Mouse (Mus musculus): ENCODE measurements around the gene Lsp1. TPM values are rescaled to one million over a fixed set of nuclear protein-coding genes. Genes with fewer than 3 reads are reported as not detected.

The Lsp1 gene
- polyA plus RNA-seq, 1 experiment from 2014 or later = 5.5 TPM

DNA sequence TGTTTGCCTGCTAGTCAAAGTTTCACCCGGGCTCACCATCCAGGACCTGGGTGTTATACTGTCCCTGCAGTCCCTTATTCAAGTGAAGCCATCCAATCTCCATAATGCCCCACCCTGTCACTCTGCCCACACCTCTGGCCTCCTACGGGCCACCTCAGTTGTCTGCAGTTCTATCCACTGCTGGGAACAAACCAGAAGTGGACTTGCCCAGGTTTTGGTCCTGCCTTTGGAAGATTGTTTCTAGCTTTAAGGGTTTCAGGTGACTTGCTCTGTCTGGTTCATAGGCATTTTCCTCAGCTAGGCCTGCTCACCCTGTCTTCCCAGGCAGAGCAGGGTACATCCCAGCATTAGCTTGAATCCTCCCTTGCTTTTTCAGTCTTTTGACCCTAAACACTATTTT lies 5.4 kb upstream of the Lsp1 start:
- Histone ChIP-seq H3K4me2 (ENCODE audit: low read length) (no peak overlapping the region), H3K9me3 (ENCODE audit: control insufficient read depth, low read length) (no peaks in the 10 kb centered on the region), H3K9ac (ENCODE audit: low read depth, low read length) (no peak overlapping the region), H3K27me3 (replicated peaks; ENCODE audit: control insufficient read depth, insufficient read depth, low read length) (no peaks in the 10 kb centered on the region), H3K36me3 (ENCODE audit: control insufficient read depth, insufficient read depth, low read length) (no peaks in the 10 kb centered on the region), H3K27ac (ENCODE audit: low read depth, low read length) (no peak overlapping the region), H3K4me3 (ENCODE audit: low read length) (no peak overlapping the region), H3K4me1 (ENCODE audit: control insufficient read depth, insufficient read depth, low read depth, low read length) (peaks cover 8% of the 10 kb centered on the region)
- ATAC-seq = no peak
- WGBS = 52% methylated on average over 2 of the region's 2 CpGs

DNA sequence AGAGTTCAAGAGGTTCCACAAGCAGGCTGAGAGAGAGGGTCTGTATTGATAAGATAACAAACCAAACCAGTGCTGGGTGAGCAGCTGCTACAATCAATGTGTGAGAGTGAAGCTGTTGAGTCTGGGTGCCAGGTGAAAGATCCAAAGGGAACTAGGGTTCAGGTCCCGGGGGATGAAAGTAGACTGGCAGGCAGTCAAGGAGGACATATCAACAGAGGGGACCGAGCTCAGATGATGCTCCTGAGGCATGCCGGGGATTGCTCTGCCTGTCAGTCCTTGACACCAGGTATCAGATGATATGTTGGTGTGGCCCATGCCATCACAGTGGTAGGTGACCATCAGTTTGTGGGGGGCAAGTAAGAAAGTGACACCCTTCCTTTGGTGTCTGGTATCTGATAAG lies 3.8 kb upstream of the Lsp1 start:
- peak; percentile 21; the same call in 1 of the 2 replicates for ATAC-seq
- no peak overlapping the region for H3K4me2 ChIP-seq (ENCODE audit: low read length)
- H3K9ac ChIP-seq (ENCODE audit: low read depth, low read length) = no peak overlapping the region
- H3K27ac ChIP-seq (ENCODE audit: low read depth, low read length) = peak overlapping the region; percentile 74
- H3K36me3 ChIP-seq (ENCODE audit: control insufficient read depth, insufficient read depth, low read length) = no peaks in the 10 kb centered on the region
- H3K27me3 ChIP-seq (replicated peaks; ENCODE audit: control insufficient read depth, insufficient read depth, low read length) = no peaks in the 10 kb centered on the region
- H3K4me1 ChIP-seq (ENCODE audit: control insufficient read depth, insufficient read depth, low read depth, low read length) = peaks cover 8% of the 10 kb centered on the region
- no peaks in the 10 kb centered on the region for H3K9me3 ChIP-seq (ENCODE audit: control insufficient read depth, low read length)
- 59% methylated on average over 3 of the region's 3 CpGs for WGBS
- no peak overlapping the region for H3K4me3 ChIP-seq (ENCODE audit: low read length)

DNA sequence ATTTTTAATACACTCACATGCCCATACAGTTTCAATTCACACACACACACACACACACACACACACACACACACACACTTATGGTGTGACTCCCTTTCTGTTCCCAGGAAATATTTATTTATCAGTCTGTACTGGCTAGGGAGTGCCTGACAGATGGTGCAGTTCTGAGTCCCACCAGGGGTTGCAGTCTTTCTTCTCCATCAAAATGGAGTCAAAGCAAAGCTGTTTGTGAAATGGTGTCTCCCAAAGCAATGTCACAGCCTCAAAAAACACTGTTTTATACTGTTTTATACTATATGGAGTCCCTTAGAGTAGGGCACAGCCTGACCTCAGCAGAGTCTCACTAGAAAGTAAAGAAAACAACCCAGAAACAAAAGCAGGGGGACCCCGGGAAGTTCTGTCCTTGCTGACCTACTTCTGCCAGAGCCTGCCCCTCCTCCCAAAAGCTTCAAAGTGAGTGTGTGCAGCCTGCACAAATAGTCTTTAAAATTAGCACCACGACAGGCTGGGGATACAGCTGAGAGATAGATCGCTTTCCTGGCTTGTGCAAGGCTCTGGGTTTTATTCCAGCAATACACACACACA lies 3.3 kb upstream of the Lsp1 start:
- H3K27ac ChIP-seq (ENCODE audit: low read depth, low read length) = peak overlapping the region; percentile 74
- WGBS = 27% methylated on average over 3 of the region's 3 CpGs
- peak; percentile 87 for ATAC-seq
- H3K9ac ChIP-seq (ENCODE audit: low read depth, low read length) = peak overlapping the region; percentile 27; the same call in 1 of the 2 replicates
- no peak overlapping the region for H3K4me2 ChIP-seq (ENCODE audit: low read length)
- no peaks in the 10 kb centered on the region for H3K27me3 ChIP-seq (replicated peaks; ENCODE audit: control insufficient read depth, insufficient read depth, low read length)
- no peaks in the 10 kb centered on the region for H3K36me3 ChIP-seq (ENCODE audit: control insufficient read depth, insufficient read depth, low read length)
- peaks cover 8% of the 10 kb centered on the region for H3K4me1 ChIP-seq (ENCODE audit: control insufficient read depth, insufficient read depth, low read depth, low read length)
- H3K9me3 ChIP-seq (ENCODE audit: control insufficient read depth, low read length) = no peaks in the 10 kb centered on the region
- no peak overlapping the region for H3K4me3 ChIP-seq (ENCODE audit: low read length)

DNA sequence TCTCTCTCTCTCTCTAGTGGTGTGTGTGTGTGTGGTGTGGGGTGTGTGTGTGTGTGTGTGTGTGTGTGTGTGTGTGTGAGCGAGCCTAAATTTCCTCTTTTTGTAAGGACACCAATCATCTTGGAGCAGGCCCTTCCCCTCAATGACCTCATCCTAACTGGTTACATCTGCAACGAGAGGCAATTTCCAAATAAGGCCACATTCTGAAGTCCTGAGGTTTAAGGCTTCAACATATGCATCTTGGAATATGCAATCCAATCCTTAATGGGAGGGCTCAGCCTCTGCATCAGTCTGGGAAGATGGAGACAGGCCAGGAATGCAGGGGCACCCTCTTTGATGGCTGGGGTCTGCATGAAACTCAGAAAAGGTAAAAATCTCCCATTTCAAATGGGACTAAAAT lies 2.6 kb upstream of the Lsp1 start:
- Histone ChIP-seq H3K27me3 (replicated peaks; ENCODE audit: control insufficient read depth, insufficient read depth, low read length) (no peaks in the 10 kb centered on the region), H3K36me3 (ENCODE audit: control insufficient read depth, insufficient read depth, low read length) (no peaks in the 10 kb centered on the region), H3K27ac (ENCODE audit: low read depth, low read length) (peak overlapping the region; percentile 74), H3K4me3 (ENCODE audit: low read length) (no peak overlapping the region), H3K9me3 (ENCODE audit: control insufficient read depth, low read length) (no peaks in the 10 kb centered on the region), H3K9ac (ENCODE audit: low read depth, low read length) (no peak overlapping the region), H3K4me1 (ENCODE audit: control insufficient read depth, insufficient read depth, low read depth, low read length) (peaks cover 8% of the 10 kb centered on the region), H3K4me2 (ENCODE audit: low read length) (no peak overlapping the region)
- ATAC-seq = no peak
- WGBS = 38% methylated on average over 2 of the region's 2 CpGs

DNA sequence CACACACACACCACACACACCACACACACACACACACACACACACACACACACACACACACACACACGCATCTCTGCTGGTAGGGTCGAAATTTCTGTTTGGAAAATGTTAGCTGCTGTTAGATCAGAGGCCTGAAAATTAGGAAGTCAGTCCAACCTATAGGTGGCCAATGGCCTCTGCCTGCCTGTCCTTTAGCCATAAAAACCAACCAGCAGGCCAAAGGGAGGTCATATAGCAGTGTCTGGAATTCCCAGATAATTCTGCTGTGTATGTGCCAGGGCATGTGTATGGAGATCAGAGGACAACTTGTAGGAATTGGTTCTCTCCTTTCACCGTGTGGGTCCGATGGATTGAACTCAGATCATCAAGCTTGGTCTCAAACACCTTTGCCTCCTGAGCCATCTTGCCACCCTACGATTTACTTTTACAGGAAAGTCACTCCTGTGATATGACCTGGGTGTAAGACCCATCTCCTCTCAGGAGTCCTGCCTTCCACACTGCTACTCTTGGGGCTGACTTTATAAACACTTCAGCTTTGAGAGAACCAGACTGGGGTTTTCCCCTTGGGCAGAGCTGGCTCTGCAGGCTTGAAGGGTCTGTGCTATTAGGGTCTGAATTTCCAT lies 1.8 kb upstream of the Lsp1 start:
- no peaks in the 10 kb centered on the region for H3K36me3 ChIP-seq (ENCODE audit: control insufficient read depth, insufficient read depth, low read length)
- no peak overlapping the region for H3K4me2 ChIP-seq (ENCODE audit: low read length)
- no peaks in the 10 kb centered on the region for H3K9me3 ChIP-seq (ENCODE audit: control insufficient read depth, low read length)
- H3K4me3 ChIP-seq (ENCODE audit: low read length) = no peak overlapping the region
- ATAC-seq = no peak
- peaks cover 8% of the 10 kb centered on the region for H3K4me1 ChIP-seq (ENCODE audit: control insufficient read depth, insufficient read depth, low read depth, low read length)
- WGBS = 91% methylated on average over 4 of the region's 5 CpGs
- H3K27ac ChIP-seq (ENCODE audit: low read depth, low read length) = no peak overlapping the region
- no peaks in the 10 kb centered on the region for H3K27me3 ChIP-seq (replicated peaks; ENCODE audit: control insufficient read depth, insufficient read depth, low read length)
- no peak overlapping the region for H3K9ac ChIP-seq (ENCODE audit: low read depth, low read length)

DNA sequence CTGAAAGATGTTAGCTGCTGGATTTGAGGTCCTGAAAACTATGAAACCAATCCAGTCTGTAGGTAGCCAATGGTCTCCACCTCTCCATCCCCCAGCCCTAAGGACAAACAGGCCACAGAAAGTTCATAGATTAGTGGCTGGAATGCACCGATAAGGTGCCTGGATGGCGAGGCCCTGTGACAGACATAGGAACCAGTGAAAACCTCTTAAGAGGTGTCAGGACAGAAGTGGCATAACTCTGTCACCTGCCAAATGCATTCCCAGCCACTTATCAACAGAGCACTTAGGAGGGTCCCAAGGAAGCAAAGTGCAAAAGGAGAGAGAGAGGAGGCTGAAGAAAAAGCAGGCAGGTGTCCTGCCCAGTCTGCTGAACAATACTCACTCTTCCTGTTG lies 1.3 kb upstream of the Lsp1 start:
- Histone ChIP-seq H3K4me1 (ENCODE audit: control insufficient read depth, insufficient read depth, low read depth, low read length) (peaks cover 8% of the 10 kb centered on the region), H3K27me3 (replicated peaks; ENCODE audit: control insufficient read depth, insufficient read depth, low read length) (no peaks in the 10 kb centered on the region)
- WGBS = 94% methylated on average over 2 of the region's 2 CpGs

DNA sequence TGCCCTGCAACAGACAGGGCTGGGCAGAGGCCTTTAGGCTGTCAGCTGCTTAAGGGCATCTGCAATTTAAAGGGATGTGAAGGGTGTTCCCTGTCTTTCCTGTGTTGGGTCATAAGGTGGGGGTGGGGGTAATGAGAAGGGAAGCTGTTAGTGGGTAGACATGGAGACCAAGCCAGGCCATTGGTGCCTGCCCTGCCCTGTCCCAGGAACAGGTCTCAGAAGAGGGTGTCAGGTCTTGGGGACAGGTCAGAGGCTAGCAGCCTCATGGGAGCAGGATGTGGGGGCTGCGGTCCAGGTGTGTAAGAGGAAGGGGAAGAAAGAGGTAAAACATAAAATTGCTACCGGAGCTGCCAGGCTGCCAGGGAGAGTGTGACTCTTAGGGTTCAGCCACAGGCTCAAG lies 837 bp downstream of the Lsp1 start:
- Histone ChIP-seq H3K27ac (ENCODE audit: low read depth, low read length) (no peak overlapping the region), H3K4me3 (ENCODE audit: low read length) (no peak overlapping the region), H3K9me3 (ENCODE audit: control insufficient read depth, low read length) (no peaks in the 10 kb centered on the region), H3K27me3 (replicated peaks; ENCODE audit: control insufficient read depth, insufficient read depth, low read length) (no peaks in the 10 kb centered on the region), H3K4me1 (ENCODE audit: control insufficient read depth, insufficient read depth, low read depth, low read length) (peaks cover 8% of the 10 kb centered on the region), H3K36me3 (ENCODE audit: control insufficient read depth, insufficient read depth, low read length) (no peaks in the 10 kb centered on the region), H3K9ac (ENCODE audit: low read depth, low read length) (no peak overlapping the region), H3K4me2 (ENCODE audit: low read length) (no peak overlapping the region)
- no peak for ATAC-seq
- WGBS = 92% methylated on average over 2 of the region's 2 CpGs

More for the DNA sequence above, 1.3 kb upstream of the Lsp1 start:
- H3K4me2 ChIP-seq (ENCODE audit: low read length) = no peak overlapping the region
- no peak overlapping the region for H3K27ac ChIP-seq (ENCODE audit: low read depth, low read length)
- no peaks in the 10 kb centered on the region for H3K9me3 ChIP-seq (ENCODE audit: control insufficient read depth, low read length)
- no peak overlapping the region for H3K4me3 ChIP-seq (ENCODE audit: low read length)
- no peak for ATAC-seq
- H3K36me3 ChIP-seq (ENCODE audit: control insufficient read depth, insufficient read depth, low read length) = no peaks in the 10 kb centered on the region
- H3K9ac ChIP-seq (ENCODE audit: low read depth, low read length) = no peak overlapping the region

DNA sequence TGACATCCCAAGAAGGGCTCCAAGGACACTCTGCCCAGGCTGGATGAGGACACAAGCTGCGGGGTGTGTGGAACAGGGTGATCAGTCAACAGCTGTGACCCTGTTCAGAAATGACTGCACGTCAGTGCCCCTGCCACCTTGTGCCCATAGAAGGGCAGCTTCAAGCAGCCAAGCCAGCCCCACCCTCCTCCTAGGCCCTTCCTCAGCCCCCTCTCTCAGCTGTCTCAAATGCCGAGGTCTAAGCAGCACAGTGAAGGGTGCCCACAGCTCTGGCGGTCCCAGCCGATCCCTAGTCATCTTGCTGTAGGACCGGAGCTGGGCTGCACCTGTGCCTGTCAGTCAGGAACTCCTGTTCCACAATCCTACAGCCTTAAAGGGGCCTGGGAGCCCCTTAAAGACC lies 1.6 kb downstream of the Lsp1 start:
- Histone ChIP-seq H3K9me3 (ENCODE audit: control insufficient read depth, low read length) (no peaks in the 10 kb centered on the region), H3K4me1 (ENCODE audit: control insufficient read depth, insufficient read depth, low read depth, low read length) (peaks cover 4% of the 10 kb centered on the region; the same call in 1 of the 2 replicates), H3K27me3 (replicated peaks; ENCODE audit: control insufficient read depth, insufficient read depth, low read length) (no peaks in the 10 kb centered on the region), H3K27ac (ENCODE audit: low read depth, low read length) (no peak overlapping the region), H3K4me3 (ENCODE audit: low read length) (no peak overlapping the region), H3K36me3 (ENCODE audit: control insufficient read depth, insufficient read depth, low read length) (no peaks in the 10 kb centered on the region), H3K9ac (ENCODE audit: low read depth, low read length) (no peak overlapping the region), H3K4me2 (ENCODE audit: low read length) (no peak overlapping the region)
- ATAC-seq = no peak
- WGBS = 86% methylated on average over 6 of the region's 6 CpGs

DNA sequence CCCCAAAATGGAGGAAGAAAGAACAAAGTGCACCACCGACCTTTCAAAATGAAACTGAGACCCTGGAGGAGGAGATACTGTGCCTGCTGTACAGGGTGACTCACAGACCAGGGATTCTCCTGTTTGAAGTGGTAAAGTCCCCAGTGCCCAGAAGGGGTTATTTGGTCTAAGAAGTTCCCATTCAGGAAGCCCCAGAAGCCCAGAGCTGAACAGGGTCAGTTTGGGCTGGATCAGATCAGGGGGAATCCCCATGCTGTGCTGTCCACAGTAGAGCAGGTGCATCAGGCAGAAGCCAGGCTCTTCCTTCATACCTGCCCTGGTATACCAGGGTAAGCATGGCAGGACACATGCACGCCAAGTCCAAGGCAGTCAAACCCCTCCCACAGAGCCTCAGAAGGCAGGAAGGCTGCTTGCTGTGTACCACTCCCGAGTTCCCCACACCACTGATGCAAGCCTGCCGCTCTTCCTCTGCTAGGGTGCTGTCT lies 2.0 kb downstream of the Lsp1 start:
- 0 out of 2 replicates have a peak, but pooled peaks cover under 1% of the 10 kb centered on the region for H3K4me1 ChIP-seq (ENCODE audit: control insufficient read depth, insufficient read depth, low read depth, low read length)
- H3K4me3 ChIP-seq (ENCODE audit: low read length) = no peak overlapping the region
- H3K36me3 ChIP-seq (ENCODE audit: control insufficient read depth, insufficient read depth, low read length) = no peaks in the 10 kb centered on the region
- H3K27ac ChIP-seq (ENCODE audit: low read depth, low read length) = no peak overlapping the region
- no peak overlapping the region for H3K4me2 ChIP-seq (ENCODE audit: low read length)
- no peak overlapping the region for H3K9ac ChIP-seq (ENCODE audit: low read depth, low read length)
- 64% methylated on average over 4 of the region's 4 CpGs for WGBS
- no peak for ATAC-seq
- H3K27me3 ChIP-seq (replicated peaks; ENCODE audit: control insufficient read depth, insufficient read depth, low read length) = no peaks in the 10 kb centered on the region
- no peaks in the 10 kb centered on the region for H3K9me3 ChIP-seq (ENCODE audit: control insufficient read depth, low read length)
